Mouse (Mus musculus) testis, adult 2 months (tissue): ENCODE data around the gene Zfp513. TPM values are rescaled to one million over a fixed set of nuclear protein-coding genes. Genes with fewer than 3 reads are reported as not detected.

ENCODE experiments used
- H3K27ac ChIP-seq: fragments of 200-500 bp; 2 replicates; pipeline ENCODE4 v1.5.1; 2012; ENCODE audit warnings: low read depth, low read length; ENCODE audit not compliant: control insufficient read depth, insufficient read depth
- H3K27me3 ChIP-seq: fragments of 200-500 bp; 2 replicates; pipeline ENCODE4 v1.6.1; 2012; ENCODE audit warnings: mild to moderate bottlenecking, low read length, moderate library complexity; ENCODE audit not compliant: control insufficient read depth, insufficient read depth
- H3K36me3 ChIP-seq: fragments of 200-500 bp; 2 replicates; pipeline ENCODE4 v1.6.1; 2012; ENCODE audit warnings: mild to moderate bottlenecking, low read length; ENCODE audit not compliant: control insufficient read depth, insufficient read depth
- H3K4me1 ChIP-seq: fragments of 200-500 bp; 2 replicates; pipeline ENCODE4 v1.6.1; 2012; ENCODE audit warnings: low read length; ENCODE audit not compliant: control insufficient read depth, insufficient read depth
- H3K4me3 ChIP-seq: fragments of 200-500 bp; 2 replicates; pipeline ENCODE4 v1.5.1; 2012; ENCODE audit warnings: low read depth, mild to moderate bottlenecking, low read length, moderate library complexity, mixed read lengths; ENCODE audit not compliant: control insufficient read depth
- CTCF ChIP-seq: fragments of 200-500 bp; IDR thresholded peaks from 2 replicates; pipeline ENCODE4 v1.5.1; 2012; ENCODE audit warnings: low read depth, mild to moderate bottlenecking, inconsistent platforms, low read length, moderate library complexity; ENCODE audit not compliant: control insufficient read depth, insufficient read depth, insufficient replicate concordance
- POLR2A ChIP-seq: fragments of 200-500 bp; IDR thresholded peaks from 2 replicates; pipeline ENCODE4 v1.6.1; 2012; ENCODE audit warnings: low read depth, mild to moderate bottlenecking, inconsistent platforms, low read length, moderate library complexity; ENCODE audit not compliant: control insufficient read depth
- polyA plus RNA-seq: library from polyadenylated mRNA; depleted of rRNA; stranded (reverse); fragments of >200 nt; gene quantifications from 2 replicates; pipeline ENCODE4 v1.2.3, GENCODE M21; 2012

Zfp513 gene
- polyA plus RNA-seq, 1 experiment, result 53.2 TPM

DNA sequence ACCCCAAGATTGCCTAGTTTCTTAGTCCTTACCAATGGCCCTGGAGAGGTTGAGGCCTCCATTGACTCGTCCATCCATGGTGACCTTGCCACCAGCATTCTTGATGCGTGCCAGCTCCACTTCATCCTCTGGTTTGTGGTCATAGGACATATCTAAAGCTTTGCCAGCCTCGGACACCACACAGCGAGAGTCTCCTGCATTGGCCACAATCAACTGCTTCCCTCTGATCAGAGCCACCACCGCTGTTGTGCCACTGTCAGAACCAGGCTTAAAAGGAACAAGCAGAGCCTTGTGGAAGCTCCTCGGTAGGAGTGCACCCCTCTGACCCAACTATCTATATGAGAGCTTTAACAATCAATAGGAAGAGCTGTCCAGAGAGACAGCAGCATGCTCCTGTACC is 2.3 kb upstream of the Zfp513 start:
- Histone ChIP-seq H3K4me1 (peaks cover 6% of the 10 kb centered on the region), H3K4me3 (no peak overlapping the region), H3K27ac (no peak overlapping the region), H3K36me3 (peaks cover 5% of the 10 kb centered on the region; the same call in 1 of the 2 replicates), H3K27me3 (no peaks in the 10 kb centered on the region)
- TF ChIP-seq CTCF (no peak), POLR2A (no peak)

DNA sequence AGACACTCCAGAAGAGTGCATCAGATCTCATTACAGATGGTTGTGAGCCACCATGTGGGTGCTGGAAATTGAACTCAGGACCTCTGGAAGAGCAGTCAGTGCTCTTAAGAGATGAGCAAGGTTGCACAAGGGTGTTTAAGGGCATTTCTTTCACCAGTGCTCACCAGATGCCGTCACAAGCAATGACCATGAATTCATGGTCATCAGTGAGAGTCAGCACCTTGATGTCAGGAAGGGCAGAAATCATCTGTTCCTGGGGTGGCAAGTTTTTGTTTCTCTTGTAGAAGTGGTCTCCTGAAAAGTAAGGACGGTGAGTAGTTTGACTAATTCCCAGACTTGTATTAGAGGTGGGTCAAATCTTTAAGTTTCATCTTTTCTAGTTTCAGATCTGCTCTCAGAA is 1.8 kb upstream of the Zfp513 start:
- TF ChIP-seq POLR2A (no peak), CTCF (no peak)
- peaks cover 6% of the 10 kb centered on the region for H3K4me1 ChIP-seq
- H3K27ac ChIP-seq, result no peak overlapping the region
- peaks cover 5% of the 10 kb centered on the region; the same call in 1 of the 2 replicates for H3K36me3 ChIP-seq
- peak overlapping the region; percentile 45; the same call in 1 of the 2 replicates for H3K4me3 ChIP-seq
- no peaks in the 10 kb centered on the region for H3K27me3 ChIP-seq

DNA sequence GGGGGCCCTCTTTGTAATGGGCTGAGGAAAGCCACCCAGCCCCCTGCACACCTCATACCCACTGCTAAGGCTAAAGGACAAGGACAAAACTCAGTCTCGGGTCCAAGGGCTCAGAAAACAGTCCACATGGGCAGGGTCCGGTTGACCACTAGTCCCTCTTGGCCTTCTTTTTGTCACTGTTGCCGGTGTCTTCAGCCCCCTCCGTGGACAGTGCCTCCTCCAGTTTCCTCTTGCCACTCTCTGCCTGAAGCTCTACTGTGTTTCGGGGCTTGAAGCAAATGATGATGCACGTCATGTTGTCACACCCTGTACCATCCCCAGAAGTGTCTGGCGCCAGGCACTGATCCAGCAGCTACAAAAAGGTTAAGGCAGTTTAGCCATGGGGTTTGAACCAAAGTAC is 830 bp upstream of the Zfp513 start:
- H3K4me3 ChIP-seq, result peak overlapping the region; percentile 95
- H3K27me3 ChIP-seq, result no peaks in the 10 kb centered on the region
- no peak for TF ChIP-seq POLR2A
- no peak for TF ChIP-seq CTCF
- peaks cover 5% of the 10 kb centered on the region for H3K36me3 ChIP-seq
- H3K27ac ChIP-seq, result peak overlapping the region; percentile 97
- H3K4me1 ChIP-seq, result peaks cover 6% of the 10 kb centered on the region

DNA sequence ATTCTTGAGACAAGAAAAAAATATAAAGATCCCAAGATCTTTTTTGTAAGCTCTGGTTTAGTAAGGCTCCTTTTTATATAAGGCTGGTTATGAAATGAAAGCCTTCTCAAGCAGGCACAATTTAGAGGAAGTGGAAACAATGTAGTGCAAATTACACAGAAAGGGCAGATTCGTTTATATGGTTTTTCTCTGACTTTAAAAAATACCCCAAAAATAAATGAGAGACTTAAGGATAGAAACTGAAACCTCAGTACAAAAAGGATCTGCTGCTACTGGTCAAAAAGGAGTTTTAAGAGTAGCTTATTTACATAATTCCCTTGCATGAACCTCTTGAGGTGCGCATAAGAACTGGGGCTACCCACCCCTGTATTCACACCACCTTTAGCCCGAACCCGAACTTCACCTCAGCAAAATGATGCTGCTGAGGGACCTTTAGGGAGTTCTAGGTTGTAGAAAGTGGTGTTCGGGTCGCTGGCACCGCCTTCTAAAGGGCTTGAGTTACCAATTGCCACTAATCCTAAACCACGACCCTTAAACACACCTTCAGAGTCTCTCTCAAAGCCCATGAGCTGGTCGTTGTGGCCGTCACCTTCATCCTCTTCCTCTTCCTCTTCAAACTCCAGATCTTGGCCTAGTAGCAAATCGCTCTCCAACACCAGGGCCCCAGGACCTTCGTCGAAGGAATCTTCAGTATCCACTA is 911 bp downstream of the Zfp513 start:
- Histone ChIP-seq H3K4me1 (peaks cover 6% of the 10 kb centered on the region), H3K36me3 (peaks cover 2% of the 10 kb centered on the region), H3K27me3 (no peaks in the 10 kb centered on the region), H3K4me3 (peak overlapping the region; percentile 95), H3K27ac (peak overlapping the region; percentile 85)
- TF ChIP-seq POLR2A, result no peak
- no peak for TF ChIP-seq CTCF

DNA sequence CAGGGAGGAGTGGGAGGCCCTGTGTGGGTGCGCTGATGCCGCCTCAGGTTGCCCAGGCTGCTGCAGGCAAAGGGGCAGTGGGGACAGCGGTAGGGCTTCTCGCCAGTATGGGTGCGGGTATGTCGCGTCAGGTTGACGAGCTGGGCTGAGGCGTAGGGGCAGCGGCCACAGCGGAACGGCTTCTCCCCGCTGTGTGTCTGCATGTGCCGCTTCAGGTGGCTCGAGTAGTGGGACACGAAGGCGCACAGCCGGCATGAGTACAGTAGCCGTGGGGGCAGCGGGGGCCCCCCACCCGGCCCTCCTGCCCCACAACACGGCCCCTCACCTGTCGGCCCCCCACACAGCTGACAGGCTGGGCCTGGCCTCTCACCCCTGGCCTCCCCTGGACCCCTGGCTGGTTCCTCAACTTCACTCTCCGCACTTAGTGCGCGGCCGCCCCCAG is 1.8 kb downstream of the Zfp513 start:
- no peaks in the 10 kb centered on the region for H3K27me3 ChIP-seq
- peaks cover 6% of the 10 kb centered on the region for H3K4me1 ChIP-seq
- H3K36me3 ChIP-seq, result no peaks in the 10 kb centered on the region; the same call in none of the 2 replicates
- H3K4me3 ChIP-seq, result no peak overlapping the region
- H3K27ac ChIP-seq, result no peak overlapping the region
- TF ChIP-seq POLR2A, result no peak
- no peak for TF ChIP-seq CTCF

DNA sequence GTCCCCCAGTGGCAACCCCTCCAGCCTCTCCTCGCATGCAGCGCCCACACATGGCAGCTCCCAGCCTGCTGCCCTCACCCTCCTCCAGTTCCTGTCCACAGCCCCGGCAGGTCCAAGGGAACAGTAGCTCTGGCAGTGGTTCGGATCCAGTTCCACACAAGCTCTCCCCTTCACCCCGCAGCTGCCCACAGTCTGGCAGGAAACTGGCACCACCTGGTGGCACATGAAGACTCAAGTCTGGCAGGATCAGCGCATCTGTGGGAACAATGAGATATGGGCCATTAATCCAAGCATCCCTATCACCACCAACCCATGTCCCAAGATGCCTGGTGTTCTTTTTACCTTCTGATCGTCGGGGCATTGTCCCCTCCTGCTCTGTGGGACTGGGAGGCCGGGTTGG is 2.2 kb downstream of the Zfp513 start:
- no peaks in the 10 kb centered on the region; the same call in none of the 2 replicates for H3K36me3 ChIP-seq
- H3K27ac ChIP-seq, result no peak overlapping the region
- H3K4me3 ChIP-seq, result no peak overlapping the region
- no peaks in the 10 kb centered on the region for H3K27me3 ChIP-seq
- TF ChIP-seq CTCF (0 out of 2 replicates have a peak, but pooled peaks have one; percentile 10), POLR2A (0 out of 2 replicates have a peak, but pooled peaks have one; percentile 27)
- H3K4me1 ChIP-seq, result peaks cover 6% of the 10 kb centered on the region

DNA sequence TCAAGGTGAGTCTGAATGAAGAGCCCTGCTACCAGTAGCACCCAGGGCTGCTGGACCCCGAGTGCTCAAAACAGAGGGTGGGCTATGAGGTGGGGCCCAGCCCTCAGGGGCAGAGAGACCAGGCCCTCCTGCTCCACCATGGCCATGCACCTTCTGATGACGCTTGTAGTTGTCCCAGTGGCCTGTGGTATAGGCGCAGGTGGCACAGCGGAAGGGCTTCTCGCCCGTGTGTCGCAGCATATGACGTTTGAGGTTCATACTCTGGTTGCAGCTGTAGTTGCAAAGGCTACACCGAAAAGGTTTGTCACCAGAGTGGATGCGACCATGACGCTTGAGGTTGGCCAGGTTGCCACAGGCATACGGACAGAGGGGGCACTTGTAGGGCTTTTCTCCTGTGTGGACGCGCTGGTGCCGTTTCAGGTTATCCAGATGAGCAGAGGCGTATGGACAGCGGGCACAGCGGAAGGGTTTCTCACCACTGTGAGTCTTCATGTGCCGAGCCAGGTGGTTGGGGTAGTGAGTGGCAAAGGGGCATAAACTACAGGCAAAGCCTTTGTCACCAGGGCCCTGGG is 2.7 kb downstream of the Zfp513 start:
- TF ChIP-seq POLR2A, result no peak
- TF ChIP-seq CTCF, result no peak
- no peaks in the 10 kb centered on the region; the same call in none of the 2 replicates for H3K36me3 ChIP-seq

More for the DNA sequence above, 2.7 kb downstream of the Zfp513 start:
- Histone ChIP-seq H3K4me3 (no peak overlapping the region), H3K4me1 (peaks cover 6% of the 10 kb centered on the region), H3K27ac (no peak overlapping the region), H3K27me3 (no peaks in the 10 kb centered on the region)
